Mouse (Mus musculus) adipocyte (in vitro differentiated cells): ENCODE results near the gene Ap3b1.

Experiments used
- DNase-seq: peaks from one replicate; pipeline ENCODE4 v3.0.0-alpha.2; 2016; ENCODE audit warnings: low spot score

Gene Ap3b1

GRCm38 (mm10) chr13:94539851-94540646, 181.3 kb downstream of the Ap3b1 start:
- DNase-seq: no peak

- DNase-seq: no peak
Measured at GRCm38 (mm10) chr13:94542061-94542460, 183.3 kb downstream of the Ap3b1 start.

- DNase-seq: no peak
Measured at GRCm38 (mm10) chr13:94544211-94544610, 185.5 kb downstream of the Ap3b1 start.

- DNase-seq: no peak
Measured at GRCm38 (mm10) chr13:94545739-94546138, 187.0 kb downstream of the Ap3b1 start.

- no peak for DNase-seq
Measured at GRCm38 (mm10) chr13:94546246-94546645, 187.5 kb downstream of the Ap3b1 start.

GRCm38 (mm10) chr13:94549580-94549979, 190.8 kb downstream of the Ap3b1 start:
- DNase-seq: no peak

- no peak for DNase-seq
Measured at GRCm38 (mm10) chr13:94550037-94550436, 191.3 kb downstream of the Ap3b1 start.

GRCm38 (mm10) chr13:94560011-94560410, 201.3 kb downstream of the Ap3b1 start:
- peak; percentile 88 for DNase-seq

- DNase-seq: no peak
Measured at GRCm38 (mm10) chr13:94560878-94561277, 202.1 kb downstream of the Ap3b1 start.

GRCm38 (mm10) chr13:94562652-94563339, 204.0 kb downstream of the Ap3b1 start:
- no peak for DNase-seq

GRCm38 (mm10) chr13:94563836-94564235, 205.1 kb downstream of the Ap3b1 start:
- DNase-seq: no peak

- DNase-seq: no peak
Measured at GRCm38 (mm10) chr13:94564351-94564994, 205.7 kb downstream of the Ap3b1 start.

GRCm38 (mm10) chr13:94565176-94565575, 206.4 kb downstream of the Ap3b1 start:
- no peak for DNase-seq

GRCm38 (mm10) chr13:94565616-94566015, 206.9 kb downstream of the Ap3b1 start:
- no peak for DNase-seq

- DNase-seq: no peak
Measured at GRCm38 (mm10) chr13:94567739-94568138, 209.0 kb downstream of the Ap3b1 start.

- no peak for DNase-seq
Measured at GRCm38 (mm10) chr13:94571001-94571400, 212.2 kb downstream of the Ap3b1 start.

GRCm38 (mm10) chr13:94573356-94573755, 214.6 kb downstream of the Ap3b1 start:
- no peak for DNase-seq

GRCm38 (mm10) chr13:94573833-94574232, 215.1 kb downstream of the Ap3b1 start:
- DNase-seq: no peak

GRCm38 (mm10) chr13:94575607-94576398, 217.0 kb downstream of the Ap3b1 start:
- no peak for DNase-seq

- no peak for DNase-seq
Measured at GRCm38 (mm10) chr13:94576399-94577176, 217.8 kb downstream of the Ap3b1 start.

- DNase-seq: no peak
Measured at GRCm38 (mm10) chr13:94577177-94577540, 218.4 kb downstream of the Ap3b1 start.
